Mouse (Mus musculus) c-Kit-positive CD71-negative TER-119-negative erythroid progenitor cells, embryonic 14.5 days (primary cell): ENCODE measurements around the gene Grasp.

Source experiments
- DNase-seq: peaks from one replicate; pipeline ENCODE4 v3.0.0-alpha.2; 2013; ENCODE audit warnings: low read depth

Grasp gene

GRCm38 (mm10) chr15:101228866-101229590 is 5.0 kb downstream of the Grasp start:
- DNase-seq: no peak

GRCm38 (mm10) chr15:101230503-101230902 is 6.5 kb downstream of the Grasp start:
- no peak for DNase-seq

GRCm38 (mm10) chr15:101230995-101231647 is 7.1 kb downstream of the Grasp start:
- DNase-seq: no peak

- DNase-seq: no peak
Observed at GRCm38 (mm10) chr15:101231648-101232180, 7.7 kb downstream of the Grasp start.

GRCm38 (mm10) chr15:101232607-101233006 is 8.6 kb downstream of the Grasp start:
- no peak for DNase-seq

GRCm38 (mm10) chr15:101233183-101233582 is 9.2 kb downstream of the Grasp start:
- DNase-seq: no peak

- no peak for DNase-seq
Observed at GRCm38 (mm10) chr15:101233641-101234275, 9.8 kb downstream of the Grasp start.

GRCm38 (mm10) chr15:101234611-101235341 is 10.8 kb downstream of the Grasp start:
- DNase-seq: no peak

- no peak for DNase-seq
Observed at GRCm38 (mm10) chr15:101235342-101235698, 11.3 kb downstream of the Grasp start.

- DNase-seq: no peak
Observed at GRCm38 (mm10) chr15:101235728-101236327, 11.8 kb downstream of the Grasp start.

GRCm38 (mm10) chr15:101236878-101237277 is 12.9 kb downstream of the Grasp start:
- no peak for DNase-seq

- no peak for DNase-seq
Observed at GRCm38 (mm10) chr15:101238885-101239511, 15.0 kb downstream of the Grasp start.

- DNase-seq: no peak
Observed at GRCm38 (mm10) chr15:101239821-101240220, 15.8 kb downstream of the Grasp start.

GRCm38 (mm10) chr15:101240799-101241204 is 16.8 kb downstream of the Grasp start:
- peak; percentile 88 for DNase-seq

GRCm38 (mm10) chr15:101241236-101241635 is 17.2 kb downstream of the Grasp start:
- no peak for DNase-seq

GRCm38 (mm10) chr15:101241853-101242252 is 17.9 kb downstream of the Grasp start:
- no peak for DNase-seq

- no peak for DNase-seq
Observed at GRCm38 (mm10) chr15:101242645-101243044, 18.7 kb downstream of the Grasp start.

GRCm38 (mm10) chr15:101244012-101244411 is 20.0 kb downstream of the Grasp start:
- no peak for DNase-seq

GRCm38 (mm10) chr15:101246231-101247154 is 22.5 kb downstream of the Grasp start:
- peak; percentile 92 for DNase-seq

- no peak for DNase-seq
Observed at GRCm38 (mm10) chr15:101247155-101247498, 23.1 kb downstream of the Grasp start.
